8 mouse cellular contexts compared by ENCODE assay signal in genomic region chr2:30985111-30986020, GRCm38 (mm10). TPM values are rescaled to one million over a fixed set of nuclear protein-coding genes. Genes with fewer than 3 reads are reported as not detected.
DNase-seq lines count a peak whose midpoint lies in the region; ATAC-seq and TF ChIP-seq lines count a peak whose summit lies in the region.

No protein-coding gene starts in this region.

- WGBS in liver, embryonic 14.5 days (ENCODE audit: insufficient replicate concordance): 23% methylated on average over 17 of the region's 17 CpGs
- 21% methylated on average over 17 of the region's 17 CpGs for WGBS in stomach, embryonic 16.5 days
- WGBS in forebrain, embryonic 15.5 days: 30% methylated on average over 17 of the region's 17 CpGs

- H3K9ac ChIP-seq in liver, embryonic 14.5 days (replicated peaks): peak overlapping the region; percentile 11; the same call in 1 of the 2 replicates
- H3K9ac ChIP-seq in stomach, embryonic 16.5 days (ENCODE audit: low read length): peak overlapping the region; percentile 29; the same call in 1 of the 2 replicates
- no peak overlapping the region for H3K9ac ChIP-seq in forebrain, embryonic 15.5 days (replicated peaks)

- no peak overlapping the region for H3K4me3 ChIP-seq in liver, embryonic 14.5 days (ENCODE audit: insufficient read depth in 1 of 2, low read depth in 2 of 2, low read length in 2 of 2)
- H3K4me3 ChIP-seq in stomach, embryonic 16.5 days (replicated peaks; ENCODE audit: low read length): no peak overlapping the region
- no peak overlapping the region for H3K4me3 ChIP-seq in forebrain, embryonic 15.5 days

- TF ChIP-seq EP300 in liver, embryonic 14.5 days (IDR thresholded peaks at IDR 0.05; ENCODE audit: low read depth): no peak

- no peaks in the 10 kb centered on the region for H3K36me3 ChIP-seq in liver, embryonic 14.5 days (replicated peaks; ENCODE audit: control insufficient read depth, insufficient read depth, low read depth)
- H3K36me3 ChIP-seq in stomach, embryonic 16.5 days (ENCODE audit: control insufficient read depth, insufficient read depth, low read length): no peaks in the 10 kb centered on the region
- no peaks in the 10 kb centered on the region for H3K36me3 ChIP-seq in forebrain, embryonic 15.5 days

- H3K27me3 ChIP-seq in liver, embryonic 14.5 days (ENCODE audit: control insufficient read depth, insufficient read depth, low read length): no peaks in the 10 kb centered on the region
- H3K27me3 ChIP-seq in stomach, embryonic 16.5 days (ENCODE audit: control insufficient read depth, insufficient read depth, low read length): no peaks in the 10 kb centered on the region
- H3K27me3 ChIP-seq in forebrain, embryonic 15.5 days: no peaks in the 10 kb centered on the region

- DNase-seq in cerebellum, adult 11 months: peak; percentile 34
- DNase-seq in 3T3-L1 (ENCODE audit: low read depth, low spot score): peak; percentile 93
- peak; percentile 90 for DNase-seq in adrenal gland, postnatal 14 days
- peak; percentile 35 for DNase-seq in heart, postnatal 4 days
- peak; percentile 31 to 56 (median 39) for DNase-seq in liver, embryonic 14.5 days (ENCODE audit: low read depth in 3 of 3, low spot score in 3 of 3)

- H3K27ac ChIP-seq in liver, embryonic 14.5 days: no peak overlapping the region
- H3K27ac ChIP-seq in stomach, embryonic 16.5 days (ENCODE audit: low read length): peak overlapping the region; percentile 44
- no peak overlapping the region for H3K27ac ChIP-seq in forebrain, embryonic 15.5 days (replicated peaks)

- no peak for TF ChIP-seq CTCF in liver, embryonic 14.5 days (IDR thresholded peaks at IDR 0.05; ENCODE audit: low read depth)

- no peak for ATAC-seq in cerebellum, adult (ENCODE audit: insufficient number of reproducible peaks, low FRiP score, low TSS enrichment)
- ATAC-seq in liver, embryonic 14.5 days (ENCODE audit: insufficient read depth): no peak
- no peak for ATAC-seq in stomach, embryonic 16.5 days (ENCODE audit: insufficient read depth, low FRiP score)
- no peak for ATAC-seq in forebrain, embryonic 15.5 days (replicated peaks)

- peak overlapping the region; percentile 41 for H3K4me2 ChIP-seq in liver, embryonic 14.5 days (ENCODE audit: low read depth)
- peak overlapping the region; percentile 26 for H3K4me2 ChIP-seq in stomach, embryonic 16.5 days (ENCODE audit: low read depth, low read length)
- no peak overlapping the region for H3K4me2 ChIP-seq in forebrain, embryonic 15.5 days (replicated peaks)

- H3K4me1 ChIP-seq in liver, embryonic 14.5 days (replicated peaks; ENCODE audit: control insufficient read depth in 2 of 2, insufficient read depth in 2 of 2, low read length in 1 of 2): peaks cover 8 to 10% of the 10 kb centered on the region in 2 experiments; a peak in 3 of 4 replicates
- peaks cover 9% of the 10 kb centered on the region for H3K4me1 ChIP-seq in stomach, embryonic 16.5 days (ENCODE audit: control insufficient read depth, insufficient read depth, low read length)
- H3K4me1 ChIP-seq in forebrain, embryonic 15.5 days: peaks cover 27% of the 10 kb centered on the region

- H3K9me3 ChIP-seq in liver, embryonic 14.5 days (ENCODE audit: control insufficient read depth, low read length): no peaks in the 10 kb centered on the region
- H3K9me3 ChIP-seq in stomach, embryonic 16.5 days (replicated peaks; ENCODE audit: control insufficient read depth, low read length): no peaks in the 10 kb centered on the region
- no peaks in the 10 kb centered on the region for H3K9me3 ChIP-seq in forebrain, embryonic 15.5 days

RNA-seq across cellular contexts. Expression of gene Usp20, which starts 3.3 kb away (rescaled TPM):
- total RNA-seq in adrenal gland, postnatal 14 days (2021): 17.4 and 23.5 TPM in 2 replicates
- total RNA-seq in heart, postnatal 4 days (2021): 10 to 100 TPM; 58.5 to 69.1 TPM
- 2.5 and 2.7 TPM in 2 replicates for polyA plus RNA-seq in liver, embryonic 14.5 days (2012; rRNA removed)
- 2.7 and 3.2 TPM in 2 replicates for polyA plus RNA-seq in liver, embryonic 14.5 days (2014; fragmentation: Nextera tagmentation; extraction: Ambion mirVana)
- polyA plus RNA-seq in stomach, embryonic 16.5 days (2015; fragmentation: Nextera tagmentation; extraction: Ambion mirVana): 22.0 and 23.8 TPM in 2 replicates
- polyA plus RNA-seq in forebrain, embryonic 15.5 days (2015; fragmentation: Nextera tagmentation; extraction: Ambion mirVana): 38.8 and 39.8 TPM in 2 replicates

RNA-seq across cellular contexts. Expression of gene BC005624, which starts 3.4 kb away (rescaled TPM):
- total RNA-seq in adrenal gland, postnatal 14 days (2021): 33.0 and 37.0 TPM in 2 replicates
- total RNA-seq in heart, postnatal 4 days (2021): 10 to 100 TPM; 18.1 TPM
- polyA plus RNA-seq in liver, embryonic 14.5 days (2012; rRNA removed): 13.2 and 24.4 TPM in 2 replicates
- polyA plus RNA-seq in liver, embryonic 14.5 days (2014; fragmentation: Nextera tagmentation; extraction: Ambion mirVana): 22.2 and 25.7 TPM in 2 replicates
- polyA plus RNA-seq in stomach, embryonic 16.5 days (2015; fragmentation: Nextera tagmentation; extraction: Ambion mirVana): 54.6 and 56.2 TPM in 2 replicates
- polyA plus RNA-seq in forebrain, embryonic 15.5 days (2015; fragmentation: Nextera tagmentation; extraction: Ambion mirVana): 84.2 and 85.9 TPM in 2 replicates

RNA-seq across cellular contexts. Expression of gene Tor1a, which starts 17.6 kb away (rescaled TPM):
- 33.5 and 42.5 TPM in 2 replicates for total RNA-seq in adrenal gland, postnatal 14 days (2021)
- total RNA-seq in heart, postnatal 4 days (2021): 10 to 100 TPM; 20.5 to 20.6 TPM
- 25.0 and 29.3 TPM in 2 replicates for polyA plus RNA-seq in liver, embryonic 14.5 days (2012; rRNA removed)
- polyA plus RNA-seq in liver, embryonic 14.5 days (2014; fragmentation: Nextera tagmentation; extraction: Ambion mirVana): 34.3 and 34.8 TPM in 2 replicates
- 70.0 and 75.1 TPM in 2 replicates for polyA plus RNA-seq in stomach, embryonic 16.5 days (2015; fragmentation: Nextera tagmentation; extraction: Ambion mirVana)
- polyA plus RNA-seq in forebrain, embryonic 15.5 days (2015; fragmentation: Nextera tagmentation; extraction: Ambion mirVana): 102 and 103 TPM in 2 replicates

RNA-seq across cellular contexts. Expression of gene Tor1b, which starts 32.6 kb away (rescaled TPM):
- total RNA-seq in adrenal gland, postnatal 14 days (2021): 40.7 and 41.9 TPM in 2 replicates
- total RNA-seq in heart, postnatal 4 days (2021): 10 to 100 TPM; 35.3 to 35.7 TPM
- 10.7 and 14.6 TPM in 2 replicates for polyA plus RNA-seq in liver, embryonic 14.5 days (2012; rRNA removed)
- polyA plus RNA-seq in liver, embryonic 14.5 days (2014; fragmentation: Nextera tagmentation; extraction: Ambion mirVana): 14.7 and 15.7 TPM in 2 replicates
- polyA plus RNA-seq in stomach, embryonic 16.5 days (2015; fragmentation: Nextera tagmentation; extraction: Ambion mirVana): 33.6 and 34.8 TPM in 2 replicates
- 23.6 and 23.7 TPM in 2 replicates for polyA plus RNA-seq in forebrain, embryonic 15.5 days (2015; fragmentation: Nextera tagmentation; extraction: Ambion mirVana)

RNA-seq across cellular contexts. Expression of gene Ptges, which starts 55.7 kb away (rescaled TPM):
- total RNA-seq in adrenal gland, postnatal 14 days (2021): 11.7 and 12.7 TPM in 2 replicates
- total RNA-seq in heart, postnatal 4 days (2021): 1 to 10 TPM; 2.1 to 3.5 TPM
- 0.10 and 0.12 TPM in 2 replicates for polyA plus RNA-seq in liver, embryonic 14.5 days (2012; rRNA removed)
- polyA plus RNA-seq in liver, embryonic 14.5 days (2014; fragmentation: Nextera tagmentation; extraction: Ambion mirVana): 0.19 TPM in 1 of 2 replicates, not detected in the other
- polyA plus RNA-seq in stomach, embryonic 16.5 days (2015; fragmentation: Nextera tagmentation; extraction: Ambion mirVana): 10.3 and 13.0 TPM in 2 replicates
- 2.2 and 2.7 TPM in 2 replicates for polyA plus RNA-seq in forebrain, embryonic 15.5 days (2015; fragmentation: Nextera tagmentation; extraction: Ambion mirVana)

Comparison
In these comparisons a context has a peak if more than half of its experiments do, and no peak if none do; other contexts are left out.
1. DNase-seq: peak in every context shown above with its lines; median percentile 93 in 3T3-L1; 90 in adrenal gland, postnatal 14 days; 39 in liver, embryonic 14.5 days; 35 in heart, postnatal 4 days; 34 in cerebellum, adult 11 months.